Mouse (Mus musculus) C2C12 (cell line): Measurements from ENCODE around the gene Pm20d1.

Experiments used
- CTCF ChIP-seq: IDR thresholded peaks from one replicate; pipeline ENCODE4 v1.5.1; 2011; ENCODE audit not compliant: control insufficient read depth, insufficient read depth, insufficient read length
- FOSL1 ChIP-seq: IDR thresholded peaks from one replicate; pipeline ENCODE4 v1.8.0; 2011; ENCODE audit warnings: mild to moderate bottlenecking, low read length; ENCODE audit not compliant: poor library complexity, insufficient read depth, severe bottlenecking
- MAX ChIP-seq: IDR thresholded peaks from one replicate; pipeline ENCODE4 v1.6.1; 2011; ENCODE audit warnings: mild to moderate bottlenecking, control low read depth
- MYOD1 ChIP-seq: IDR thresholded peaks from one replicate; pipeline ENCODE4 v1.6.1; 2011; ENCODE audit warnings: low read depth; ENCODE audit not compliant: control insufficient read depth, insufficient read length
- MYOG ChIP-seq: IDR thresholded peaks from one replicate; pipeline ENCODE4 v1.6.1; 2011; ENCODE audit not compliant: control insufficient read depth, insufficient read length; ENCODE audit errors: extremely low read depth

DNA sequence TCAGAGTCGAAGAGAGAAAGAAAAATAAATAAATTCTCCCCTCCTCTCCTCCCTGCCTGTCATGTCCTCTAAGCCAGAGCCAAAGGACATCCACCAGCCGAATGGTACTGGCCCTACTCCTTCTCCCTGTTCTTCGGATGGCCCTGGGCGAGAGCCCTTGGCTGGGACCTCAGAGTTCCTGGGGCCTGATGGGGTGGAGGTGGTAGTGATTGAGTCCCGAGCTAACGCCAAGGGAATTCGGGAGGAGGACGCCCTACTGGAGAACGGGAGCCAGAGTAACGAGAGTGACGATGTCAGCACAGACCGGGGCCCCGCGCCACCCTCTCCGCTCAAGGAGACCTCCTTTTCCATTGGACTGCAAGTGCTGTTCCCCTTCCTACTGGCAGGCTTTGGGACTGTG, 33.4 kb downstream of the Pm20d1 start:
- TF ChIP-seq CTCF: no peak
- TF ChIP-seq FOSL1: no peak
- no peak for TF ChIP-seq MYOD1
- TF ChIP-seq MAX: no peak
- TF ChIP-seq MYOG: no peak
